Mouse (Mus musculus): ENCODE measurements around the gene Kcnd1. TPM values are rescaled to one million over a fixed set of nuclear protein-coding genes. Genes with fewer than 3 reads are reported as not detected.

Kcnd1 gene
- total and polyA plus RNA-seq, 2 experiments from 2014 or later: 0.08 to 0.20 TPM

- no peak overlapping the region for H3K9ac ChIP-seq (replicated peaks; ENCODE audit: low read depth, low read length)
- H3K4me2 ChIP-seq (ENCODE audit: low read depth, low read length): no peak overlapping the region
- H3K9me3 ChIP-seq (replicated peaks; ENCODE audit: control insufficient read depth, low read length): no peaks in the 10 kb centered on the region
- TF ChIP-seq EP300 (IDR thresholded peaks at IDR 0.05; ENCODE audit: low read depth) (no peak), CTCF (IDR thresholded peaks at IDR 0.05; ENCODE audit: low read depth) (no peak)
- H3K4me3 ChIP-seq (ENCODE audit: low read depth, low read length): no peak overlapping the region
- H3K4me1 ChIP-seq (ENCODE audit: control insufficient read depth, insufficient read depth): no peaks in the 10 kb centered on the region
- H3K36me3 ChIP-seq (replicated peaks; ENCODE audit: control insufficient read depth, insufficient read depth, low read length): peaks cover 8% of the 10 kb centered on the region; the same call in 1 of the 2 replicates
- no peak for DNase-seq (ENCODE audit: low spot score)
- no peak overlapping the region for H3K27ac ChIP-seq (ENCODE audit: low read depth)
- H3K27me3 ChIP-seq (ENCODE audit: control insufficient read depth, insufficient read depth, low read length): no peaks in the 10 kb centered on the region
- ATAC-seq (ENCODE audit: insufficient read depth, low read depth): no peak
- WGBS: 61% methylated on average over 7 of the region's 7 CpGs
Observed at GRCm38 (mm10) chrX:7778450-7779244, 43.4 kb upstream of the Kcnd1 start.

- H3K27me3 ChIP-seq (ENCODE audit: control insufficient read depth, insufficient read depth, low read length): no peaks in the 10 kb centered on the region
- WGBS: 11% methylated on average over 3 of the region's 3 CpGs
- no peak overlapping the region for H3K4me3 ChIP-seq (ENCODE audit: low read depth, low read length)
- DNase-seq (ENCODE audit: low spot score) (no peak), ATAC-seq (ENCODE audit: insufficient read depth, low read depth) (no peak)
- 0 out of 2 replicates have a peak, but pooled peaks cover 2% of the 10 kb centered on the region for H3K36me3 ChIP-seq (replicated peaks; ENCODE audit: control insufficient read depth, insufficient read depth, low read length)
- H3K9me3 ChIP-seq (replicated peaks; ENCODE audit: control insufficient read depth, low read length): no peaks in the 10 kb centered on the region
- no peaks in the 10 kb centered on the region for H3K4me1 ChIP-seq (ENCODE audit: control insufficient read depth, insufficient read depth)
- TF ChIP-seq CTCF (IDR thresholded peaks at IDR 0.05; ENCODE audit: low read depth) (no peak), EP300 (IDR thresholded peaks at IDR 0.05; ENCODE audit: low read depth) (no peak)
- no peak overlapping the region for H3K9ac ChIP-seq (replicated peaks; ENCODE audit: low read depth, low read length)
- H3K27ac ChIP-seq (ENCODE audit: low read depth): no peak overlapping the region
- no peak overlapping the region for H3K4me2 ChIP-seq (ENCODE audit: low read depth, low read length)
Observed at GRCm38 (mm10) chrX:7779294-7779693, 42.8 kb upstream of the Kcnd1 start.

- ATAC-seq (ENCODE audit: insufficient read depth, low read depth) (no peak), DNase-seq (ENCODE audit: low spot score) (no peak)
- 67% methylated on average over 4 of the region's 4 CpGs for WGBS
- H3K4me2 ChIP-seq (ENCODE audit: low read depth, low read length): no peak overlapping the region
- H3K4me3 ChIP-seq (ENCODE audit: low read depth, low read length): no peak overlapping the region
- no peaks in the 10 kb centered on the region for H3K4me1 ChIP-seq (ENCODE audit: control insufficient read depth, insufficient read depth)
- no peak overlapping the region for H3K9ac ChIP-seq (replicated peaks; ENCODE audit: low read depth, low read length)
- TF ChIP-seq CTCF (IDR thresholded peaks at IDR 0.05; ENCODE audit: low read depth): no peak
- TF ChIP-seq EP300 (IDR thresholded peaks at IDR 0.05; ENCODE audit: low read depth): no peak
- no peaks in the 10 kb centered on the region for H3K27me3 ChIP-seq (ENCODE audit: control insufficient read depth, insufficient read depth, low read length)
- H3K27ac ChIP-seq (ENCODE audit: low read depth): no peak overlapping the region
- no peaks in the 10 kb centered on the region for H3K9me3 ChIP-seq (replicated peaks; ENCODE audit: control insufficient read depth, low read length)
- no peaks in the 10 kb centered on the region for H3K36me3 ChIP-seq (replicated peaks; ENCODE audit: control insufficient read depth, insufficient read depth, low read length)
Observed at GRCm38 (mm10) chrX:7782603-7783092, 39.4 kb upstream of the Kcnd1 start.

- H3K4me2 ChIP-seq (ENCODE audit: low read depth, low read length): peak within 1 kb of the TSS; percentile 66
- peak within 1 kb of the TSS; percentile 66; the same call in 1 of the 2 replicates for H3K9ac ChIP-seq (replicated peaks; ENCODE audit: low read depth, low read length)
- 18% methylated on average over 24 of the region's 24 CpGs for WGBS
- no peaks in the 10 kb centered on the region for H3K36me3 ChIP-seq (replicated peaks; ENCODE audit: control insufficient read depth, insufficient read depth, low read length)
- peak; percentile 84 for ATAC-seq (ENCODE audit: insufficient read depth, low read depth)
- no peaks in the 10 kb centered on the region for H3K9me3 ChIP-seq (replicated peaks; ENCODE audit: control insufficient read depth, low read length)
- TF ChIP-seq EP300 (IDR thresholded peaks at IDR 0.05; ENCODE audit: low read depth): no peak
- TF ChIP-seq CTCF (IDR thresholded peaks at IDR 0.05; ENCODE audit: low read depth): no peak
- no peaks in the 10 kb centered on the region for H3K27me3 ChIP-seq (ENCODE audit: control insufficient read depth, insufficient read depth, low read length)
- H3K4me3 ChIP-seq (ENCODE audit: low read depth, low read length): peak within 1 kb of the TSS; percentile 62
- peak within 1 kb of the TSS; percentile 43; the same call in 1 of the 2 replicates for H3K27ac ChIP-seq (ENCODE audit: low read depth)
- DNase-seq (ENCODE audit: low spot score): peak; percentile 89
- H3K4me1 ChIP-seq (ENCODE audit: control insufficient read depth, insufficient read depth): 0 out of 2 replicates have a peak, but pooled peaks cover 6% of the 10 kb centered on the region
Observed at GRCm38 (mm10) chrX:7789542-7790136, 32.5 kb upstream of the Kcnd1 start, which contains the start of gene Gripap1. Gripap1 (plus strand) TSS chrX:7789765.

GRCm38 (mm10) chrX:7790309-7790708, 31.8 kb upstream of the Kcnd1 start:
- Histone ChIP-seq H3K4me3 (ENCODE audit: low read depth, low read length) (peak overlapping the region; percentile 62), H3K9me3 (replicated peaks; ENCODE audit: control insufficient read depth, low read length) (no peaks in the 10 kb centered on the region), H3K36me3 (replicated peaks; ENCODE audit: control insufficient read depth, insufficient read depth, low read length) (no peaks in the 10 kb centered on the region), H3K4me1 (ENCODE audit: control insufficient read depth, insufficient read depth) (0 out of 2 replicates have a peak, but pooled peaks cover 6% of the 10 kb centered on the region), H3K27ac (ENCODE audit: low read depth) (no peak overlapping the region), H3K9ac (replicated peaks; ENCODE audit: low read depth, low read length) (peak overlapping the region; percentile 66; the same call in 1 of the 2 replicates), H3K4me2 (ENCODE audit: low read depth, low read length) (peak overlapping the region; percentile 66), H3K27me3 (ENCODE audit: control insufficient read depth, insufficient read depth, low read length) (no peaks in the 10 kb centered on the region)
- WGBS: 16% methylated on average over 5 of the region's 5 CpGs
- DNase-seq (ENCODE audit: low spot score): no peak
- TF ChIP-seq CTCF (IDR thresholded peaks at IDR 0.05; ENCODE audit: low read depth): no peak
- TF ChIP-seq EP300 (IDR thresholded peaks at IDR 0.05; ENCODE audit: low read depth): no peak
- ATAC-seq (ENCODE audit: insufficient read depth, low read depth): no peak

All from heart, postnatal 0 days (tissue).